Mouse (Mus musculus) granulocyte monocyte progenitor cell, adult 5-6 weeks (primary cell): ENCODE data around the gene Ltbp2. TPM values are rescaled to one million over a fixed set of nuclear protein-coding genes. Genes with fewer than 3 reads are reported as not detected.

Source experiments
- ATAC-seq: replicated peaks from 2 replicates; pipeline ENCODE4 v1.8.0; 2016; ENCODE audit warnings: mild to moderate bottlenecking, moderate TSS enrichment, inconsistent platforms; ENCODE audit not compliant: poor library complexity, severe bottlenecking
- total RNA-seq, 2 experiments: library from RNA; stranded (forward) in 1 of 2; stranded (reverse) in 1 of 2; fragments of 200-712, 200-1000 nt in 1 of 2; fragments of >200 nt in 1 of 2; fragmentation: Nextera tagmentation in 1 of 2; gene quantifications; 2 replicates each; pipeline ENCODE4 v1.2.3; 2014 to 2017

The Ltbp2 gene
- total RNA-seq, 2 experiments from 2014 or later: not detected

- no peak for ATAC-seq
These were observed 33.6 kb downstream of the Ltbp2 start for GRCm38 (mm10) chr12:84842706-84843105.

- no peak for ATAC-seq
These were observed 34.9 kb downstream of the Ltbp2 start for GRCm38 (mm10) chr12:84841158-84842140.

- no peak for ATAC-seq
These were observed 35.6 kb downstream of the Ltbp2 start for GRCm38 (mm10) chr12:84840734-84841133.

- ATAC-seq: no peak
These were observed 36.4 kb downstream of the Ltbp2 start for GRCm38 (mm10) chr12:84839965-84840364.

GRCm38 (mm10) chr12:84835626-84836025, 40.7 kb downstream of the Ltbp2 start:
- ATAC-seq: no peak

GRCm38 (mm10) chr12:84834773-84835172, 41.6 kb downstream of the Ltbp2 start:
- no peak for ATAC-seq

- no peak for ATAC-seq
These were observed 44.7 kb downstream of the Ltbp2 start for GRCm38 (mm10) chr12:84831648-84832047.

GRCm38 (mm10) chr12:84831141-84831540, 45.2 kb downstream of the Ltbp2 start:
- ATAC-seq: no peak

GRCm38 (mm10) chr12:84830438-84830837, 45.9 kb downstream of the Ltbp2 start:
- ATAC-seq: no peak

GRCm38 (mm10) chr12:84829913-84830312, 46.4 kb downstream of the Ltbp2 start:
- ATAC-seq: no peak

GRCm38 (mm10) chr12:84829109-84829724, 47.1 kb downstream of the Ltbp2 start:
- ATAC-seq: no peak

- ATAC-seq: no peak
These were observed 48.9 kb downstream of the Ltbp2 start for GRCm38 (mm10) chr12:84827384-84827933.

- ATAC-seq: no peak
These were observed 52.1 kb downstream of the Ltbp2 start for GRCm38 (mm10) chr12:84824203-84824602.

- ATAC-seq: no peak
These were observed 52.7 kb downstream of the Ltbp2 start for GRCm38 (mm10) chr12:84823601-84824000.

- no peak for ATAC-seq
These were observed 56.8 kb downstream of the Ltbp2 start for GRCm38 (mm10) chr12:84819236-84820168.

GRCm38 (mm10) chr12:84818496-84818895, 57.8 kb downstream of the Ltbp2 start:
- 0 out of 2 replicates have a peak, but pooled peaks have one; percentile 16 for ATAC-seq

GRCm38 (mm10) chr12:84814663-84815325, 61.5 kb downstream of the Ltbp2 start:
- ATAC-seq: no peak

GRCm38 (mm10) chr12:84813773-84814172, 62.6 kb downstream of the Ltbp2 start:
- ATAC-seq: no peak; the same call in 1 of the 2 replicates

- no peak for ATAC-seq
These were observed 64.3 kb downstream of the Ltbp2 start for GRCm38 (mm10) chr12:84812004-84812403.
